Mouse (Mus musculus): ENCODE measurements at regions not wholly inside any gene's neighbourhood (a gene's known extent, or its start where the extent isn't known, plus 50 kb on each side); places are given as distances from the start of the nearest gene placed in this dataset.

GRCm38 (mm10) chr9:24833766-24834165 is 59.7 kb upstream of the Tbx20 start:
- no peak for DNase-seq (ENCODE audit: low spot score in 2 of 2)

GRCm38 (mm10) chr9:24848210-24848609 is 74.1 kb upstream of the Tbx20 start:
- no peak for DNase-seq (ENCODE audit: low spot score in 2 of 2)

GRCm38 (mm10) chr9:24859459-24859858 is 85.4 kb upstream of the Tbx20 start:
- DNase-seq (ENCODE audit: low spot score in 2 of 2) = no peak

- no peak for DNase-seq (ENCODE audit: low spot score in 2 of 2)
These were observed 92.5 kb upstream of the Tbx20 start for GRCm38 (mm10) chr9:24866390-24867173.

- no peak for DNase-seq (ENCODE audit: low spot score in 2 of 2)
These were observed 94.6 kb upstream of the Tbx20 start for GRCm38 (mm10) chr9:24868746-24869145.

GRCm38 (mm10) chr9:24874434-24875143 is 100.5 kb upstream of the Tbx20 start:
- no peak for DNase-seq (ENCODE audit: low spot score in 2 of 2)

GRCm38 (mm10) chr9:24878384-24879174 is 104.5 kb upstream of the Tbx20 start:
- no peak for DNase-seq (ENCODE audit: low spot score in 2 of 2)

- no peak for DNase-seq (ENCODE audit: low spot score in 2 of 2)
These were observed 105.6 kb upstream of the Tbx20 start for GRCm38 (mm10) chr9:24879662-24880061.

- no peak for DNase-seq (ENCODE audit: low spot score in 2 of 2)
These were observed 109.9 kb upstream of the Tbx20 start for GRCm38 (mm10) chr9:24884011-24884410.

GRCm38 (mm10) chr9:24888282-24888681 is 114.2 kb upstream of the Tbx20 start:
- no peak for DNase-seq (ENCODE audit: low spot score in 2 of 2)

- DNase-seq (ENCODE audit: low spot score in 2 of 2) = no peak
These were observed 122.6 kb upstream of the Tbx20 start for GRCm38 (mm10) chr9:24896498-24897261.

- no peak for DNase-seq (ENCODE audit: low spot score in 2 of 2)
These were observed 125.3 kb upstream of the Tbx20 start for GRCm38 (mm10) chr9:24899206-24899928.

GRCm38 (mm10) chr9:24903706-24904105 is 129.6 kb upstream of the Tbx20 start:
- DNase-seq (ENCODE audit: low spot score in 2 of 2) = peak in 1 of 2 experiments; percentile 6

- peak; percentile 17 to 53 for DNase-seq (ENCODE audit: low spot score in 2 of 2)
These were observed 135.2 kb upstream of the Tbx20 start for GRCm38 (mm10) chr9:24909086-24909979.

GRCm38 (mm10) chr9:24910738-24911137 is 136.6 kb upstream of the Tbx20 start:
- DNase-seq (ENCODE audit: low spot score in 2 of 2) = no peak

- DNase-seq (ENCODE audit: low spot score in 2 of 2) = no peak
These were observed 145.9 kb upstream of the Tbx20 start for GRCm38 (mm10) chr9:24920031-24920445.

- no peak for DNase-seq (ENCODE audit: low spot score in 2 of 2)
These were observed 148.2 kb upstream of the Tbx20 start for GRCm38 (mm10) chr9:24922051-24922860.

GRCm38 (mm10) chr9:24923514-24923913 is 149.4 kb upstream of the Tbx20 start:
- no peak for DNase-seq (ENCODE audit: low spot score in 2 of 2)

- DNase-seq (ENCODE audit: low spot score in 2 of 2) = no peak
These were observed 151.5 kb upstream of the Gm10181 start for GRCm38 (mm10) chr9:24937731-24938130.
